Mouse (Mus musculus): ENCODE data around the gene Cdca7l.

Gene Cdca7l

DNA sequence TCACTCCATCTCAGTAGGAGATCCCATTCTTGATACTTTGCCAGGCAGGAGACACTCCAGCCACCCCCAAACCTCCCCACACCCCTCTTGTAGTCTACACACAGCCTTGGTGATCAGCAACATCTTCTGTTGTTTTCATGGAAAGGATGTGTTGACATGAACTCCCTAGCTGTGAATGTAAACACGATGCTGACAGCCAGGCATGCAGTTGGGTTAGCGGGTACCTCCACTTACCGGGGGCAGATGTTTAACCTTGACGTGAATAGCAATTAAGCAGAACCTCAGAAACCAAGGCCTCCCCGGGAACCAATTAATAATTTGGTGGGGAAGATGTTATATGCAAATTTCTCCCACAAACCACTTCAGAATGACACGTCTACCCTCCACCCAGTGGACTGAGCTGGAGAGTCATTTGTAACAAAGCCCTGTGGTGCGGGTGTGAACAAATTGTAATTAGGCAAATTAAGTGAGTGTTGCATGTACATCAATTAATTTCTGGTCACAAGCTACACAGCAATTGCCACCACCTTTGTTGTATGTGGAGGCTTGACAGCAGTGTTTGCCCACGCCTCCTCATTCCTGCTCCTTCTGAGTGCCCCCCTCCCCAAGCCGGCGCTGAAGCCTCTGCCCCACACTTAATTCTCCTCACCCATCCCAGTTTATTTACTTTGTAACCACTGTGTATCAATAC lies 5.4 kb downstream of the Cdca7l start:
- DNase-seq (ENCODE audit: low read depth, low spot score): no peak

DNA sequence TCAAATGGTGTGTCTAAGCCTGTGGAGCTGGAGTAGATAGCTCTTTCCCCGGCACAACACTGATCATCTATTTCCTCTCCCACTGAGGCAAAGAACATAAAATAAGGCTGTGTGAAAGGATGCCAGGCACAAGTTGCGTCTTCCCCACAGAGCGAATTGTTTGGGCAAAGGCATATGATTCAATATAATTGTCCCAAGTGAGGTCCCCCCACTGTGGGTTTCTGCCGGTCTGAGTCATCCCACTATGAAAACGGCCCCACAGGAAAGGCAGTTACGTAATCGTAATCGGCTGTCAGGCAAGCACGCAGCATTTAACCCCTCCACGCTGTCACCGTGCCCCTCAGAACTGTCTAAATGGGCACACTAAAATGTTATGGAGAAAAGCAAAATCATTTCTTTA lies 6.0 kb downstream of the Cdca7l start:
- no peak for DNase-seq (ENCODE audit: low read depth, low spot score)

DNA sequence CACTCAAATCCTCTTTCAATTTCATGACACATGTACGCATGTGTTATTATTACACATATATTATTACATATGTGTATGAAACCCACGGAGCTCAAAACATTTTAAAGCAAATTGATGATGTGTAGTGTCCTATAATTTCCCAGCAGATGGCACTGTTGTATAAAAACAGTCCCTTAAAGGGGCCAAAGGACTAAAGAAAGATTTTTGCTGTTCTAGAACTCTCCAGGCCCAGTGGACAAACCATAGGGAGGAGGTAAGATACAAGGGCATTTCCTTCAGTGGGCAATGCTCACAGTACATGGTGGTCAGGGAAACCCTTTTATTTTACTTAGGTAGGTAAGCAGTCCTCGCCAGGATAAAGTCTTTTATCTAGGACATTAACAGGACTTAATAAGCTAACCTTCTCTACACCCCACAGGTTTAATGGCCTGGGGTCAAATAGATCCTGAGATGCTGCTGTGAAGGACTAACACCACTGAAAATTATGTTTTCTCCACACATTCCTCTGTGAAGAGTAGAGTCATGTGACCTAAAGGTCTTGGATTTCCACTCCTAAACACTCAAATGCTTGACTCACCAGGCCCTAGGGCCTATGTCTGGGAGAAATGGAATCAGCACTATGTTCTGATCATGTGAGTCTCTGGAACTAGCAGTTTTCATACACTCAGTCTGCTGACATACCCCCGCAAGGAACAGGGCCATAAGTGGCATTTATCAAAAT lies 16.2 kb downstream of the Cdca7l start:
- DNase-seq (ENCODE audit: low read depth, low spot score): no peak

DNA sequence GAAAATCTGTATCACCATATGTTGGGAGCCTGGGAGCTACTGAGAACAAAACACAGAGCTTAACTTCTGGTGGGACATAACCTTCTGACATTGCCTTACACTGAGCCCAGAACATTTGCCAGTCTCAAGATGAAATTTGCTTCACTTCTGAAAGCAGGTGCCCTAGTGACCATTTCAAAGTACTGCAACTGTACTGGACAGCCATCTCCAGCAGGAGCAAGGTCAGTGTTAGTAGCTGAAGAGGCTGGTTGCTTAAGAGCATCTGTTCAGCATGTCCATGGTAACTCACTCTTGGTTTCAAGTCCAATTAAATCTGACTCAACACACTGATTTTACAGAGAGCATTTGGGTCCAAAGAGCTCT lies 16.8 kb downstream of the Cdca7l start:
- DNase-seq (ENCODE audit: low read depth, low spot score): no peak

DNA sequence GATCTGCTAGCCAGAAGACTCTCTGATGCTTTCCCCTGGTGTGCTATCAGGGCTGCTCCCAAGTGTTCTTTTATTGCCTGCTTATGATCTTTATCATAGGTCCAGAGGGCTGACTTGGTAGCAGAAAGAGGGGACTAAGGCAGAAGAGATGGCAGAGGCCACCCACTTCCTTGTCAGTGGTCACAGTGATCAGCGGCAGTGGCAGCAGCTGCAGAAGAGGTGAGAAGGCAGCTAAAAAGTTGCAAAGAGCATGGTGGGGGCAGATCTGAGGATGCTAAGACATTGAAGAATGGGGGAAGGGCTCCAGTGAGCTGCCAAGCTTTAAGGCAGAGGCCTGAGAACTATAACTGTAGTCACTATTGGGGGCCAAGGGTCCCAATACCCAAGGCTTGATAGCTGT lies 17.3 kb downstream of the Cdca7l start:
- DNase-seq (ENCODE audit: low read depth, low spot score): no peak

DNA sequence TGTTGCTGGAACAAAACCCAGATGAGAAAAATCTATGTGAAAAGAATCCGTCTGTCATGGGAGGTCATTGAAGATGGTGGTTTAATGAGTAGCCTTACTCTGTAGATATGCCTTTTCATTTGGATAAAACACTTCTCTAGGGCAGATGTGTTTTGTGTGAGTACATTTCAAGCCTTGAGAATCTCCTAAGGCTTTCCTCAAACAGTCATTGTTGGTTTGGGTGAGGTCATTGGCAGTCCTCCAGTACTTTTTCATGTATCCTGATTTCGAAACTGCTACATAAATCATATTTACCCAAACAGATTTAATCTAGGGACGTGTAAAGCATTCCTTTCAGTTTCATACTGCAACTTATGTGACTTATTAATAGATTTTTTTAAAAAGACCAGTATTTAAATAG lies 24.3 kb downstream of the Cdca7l start:
- DNase-seq (ENCODE audit: low read depth, low spot score): no peak

DNA sequence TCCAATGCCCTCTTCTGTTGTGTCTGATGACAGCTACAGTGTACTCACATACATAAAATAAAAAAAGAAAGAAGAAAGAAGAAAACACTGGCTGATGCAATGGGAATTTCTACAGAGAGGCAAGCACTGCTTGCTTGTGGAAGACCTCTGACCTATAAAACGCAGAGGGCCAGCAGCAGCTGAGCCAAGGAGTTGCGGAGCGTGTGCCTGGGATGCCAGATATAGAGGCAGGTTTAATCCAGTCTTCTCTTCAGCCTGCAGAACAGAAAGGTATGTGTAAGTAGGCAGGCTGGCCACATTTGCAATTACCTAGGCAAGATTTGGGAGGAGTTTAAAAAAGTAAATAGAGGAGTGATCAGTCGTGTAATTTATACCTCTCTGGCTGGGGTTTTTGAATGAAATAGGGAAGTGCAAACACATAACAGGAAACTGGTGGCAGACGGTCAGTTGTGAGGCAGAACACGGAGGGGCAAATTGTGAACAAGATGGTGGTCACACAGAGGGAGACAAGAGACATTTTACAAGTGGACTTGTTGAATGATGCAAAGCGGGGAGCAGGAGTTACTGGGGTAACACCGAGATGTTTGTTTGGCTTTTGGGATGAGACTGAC lies 27.4 kb downstream of the Cdca7l start:
- DNase-seq (ENCODE audit: low read depth, low spot score): no peak

DNA sequence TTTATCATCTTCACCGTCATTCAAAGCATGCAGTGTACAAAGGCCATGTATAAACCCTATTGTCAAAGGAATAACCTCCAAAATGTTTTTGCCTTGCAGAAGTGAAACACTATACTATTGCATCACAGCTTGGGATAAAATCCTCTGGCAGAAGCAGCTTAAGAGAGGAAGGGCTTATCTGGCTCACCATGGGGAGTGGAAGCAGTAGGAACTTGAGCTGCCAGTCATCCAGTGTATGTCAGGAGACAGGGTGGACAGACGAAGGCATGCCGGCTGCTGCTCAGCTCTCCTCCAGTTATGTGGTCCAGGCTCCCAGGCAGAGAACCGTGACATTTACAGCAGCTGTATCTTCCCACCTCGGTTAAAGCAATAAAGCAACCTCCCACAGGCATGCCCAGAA lies 28.1 kb downstream of the Cdca7l start:
- no peak for DNase-seq (ENCODE audit: low read depth, low spot score)

DNA sequence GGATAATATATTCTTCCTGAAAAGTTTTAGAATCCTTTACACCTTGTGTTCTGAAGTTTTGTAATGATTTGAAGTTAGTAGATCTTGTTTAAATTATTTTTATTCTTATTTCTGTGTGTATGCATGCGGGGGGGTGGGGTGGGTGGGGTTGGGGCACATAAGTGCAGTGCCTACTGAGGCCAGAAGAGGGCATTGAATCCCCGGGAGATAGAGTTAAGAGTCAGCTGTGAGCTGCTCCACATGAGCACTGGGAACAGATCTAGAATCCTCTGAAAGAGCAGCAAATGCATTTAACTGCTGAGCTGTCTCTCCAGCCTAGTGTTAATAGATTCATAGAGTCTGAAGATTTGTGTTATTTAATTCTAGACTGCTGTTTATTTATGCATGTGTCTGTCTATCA lies 30.6 kb downstream of the Cdca7l start:
- DNase-seq (ENCODE audit: low read depth, low spot score): no peak

DNA sequence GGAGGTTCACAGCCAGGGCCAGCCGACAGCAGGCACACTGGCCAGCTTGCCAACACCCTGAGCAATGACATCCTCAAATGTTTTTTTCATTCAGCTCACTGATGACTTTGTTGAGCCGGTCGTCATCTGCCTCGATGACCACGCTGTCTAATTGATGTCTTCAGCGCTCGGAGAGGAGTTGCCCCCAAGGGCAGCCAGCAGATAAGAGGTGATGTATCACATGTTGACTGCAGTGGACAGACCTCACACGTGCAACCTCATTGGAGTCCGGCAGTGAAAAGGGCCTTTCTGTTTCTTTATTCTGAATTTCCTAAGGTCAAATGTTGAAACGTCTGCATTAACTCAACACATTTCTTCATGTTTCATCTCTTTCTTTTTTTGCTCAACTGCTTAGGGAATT lies 31.3 kb downstream of the Cdca7l start:
- DNase-seq (ENCODE audit: low read depth, low spot score): no peak

DNA sequence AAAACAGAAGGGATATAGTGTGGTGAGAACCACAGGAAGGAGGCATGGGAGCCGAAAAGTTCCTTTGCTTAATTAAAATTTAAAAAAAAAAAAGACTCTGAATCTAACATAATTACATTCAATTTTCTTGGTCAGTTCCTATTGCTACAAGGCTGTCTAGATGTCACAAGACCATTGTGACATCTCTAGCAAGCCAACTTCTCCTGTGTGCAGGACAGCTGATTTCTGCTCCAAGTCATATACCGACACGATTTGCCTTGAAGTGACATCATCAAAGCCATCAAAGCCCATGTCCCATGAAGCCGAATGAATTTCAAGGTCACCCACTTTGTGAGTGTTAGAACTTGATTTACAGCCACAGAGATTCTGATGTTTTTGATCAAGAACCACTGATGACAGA lies 33.3 kb downstream of the Cdca7l start:
- DNase-seq (ENCODE audit: low read depth, low spot score): no peak

DNA sequence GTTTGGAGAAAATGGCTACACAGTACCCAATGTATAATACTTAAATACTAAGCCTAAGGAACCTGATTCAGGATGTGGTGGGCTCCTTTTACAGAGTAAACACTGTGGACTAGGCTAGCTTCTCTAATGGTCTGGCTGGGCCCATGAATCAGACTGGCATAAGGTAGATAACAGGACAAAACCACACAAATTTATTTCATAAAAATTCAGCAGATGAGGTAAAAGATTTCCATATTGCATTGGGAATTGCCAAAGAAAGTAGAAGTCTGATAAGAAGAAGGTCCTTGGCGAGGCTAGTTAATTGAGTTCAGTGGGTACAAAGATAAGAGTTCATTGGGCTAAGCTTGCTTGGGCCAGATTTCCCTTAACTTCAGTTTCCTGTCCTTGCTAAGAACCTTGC lies 36.6 kb downstream of the Cdca7l start:
- DNase-seq (ENCODE audit: low read depth, low spot score): no peak

DNA sequence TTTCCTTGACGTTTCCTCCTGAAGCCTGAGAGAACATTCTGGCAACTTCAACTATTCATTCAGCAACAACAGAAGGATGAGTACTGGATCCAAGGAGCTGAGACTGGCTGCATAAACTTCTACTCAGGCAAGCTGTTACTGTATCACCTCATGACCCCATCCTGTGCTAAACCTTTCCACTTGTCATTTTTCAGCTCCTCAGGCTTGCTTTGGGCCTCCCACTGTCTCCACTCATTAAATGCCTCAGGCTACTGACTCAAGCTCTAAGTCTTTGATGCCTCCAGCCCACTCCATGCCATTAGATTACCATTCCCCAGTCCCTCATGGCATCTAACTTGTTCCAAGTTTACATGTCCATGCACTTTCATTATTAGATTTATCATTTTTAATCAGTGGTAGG lies 38.6 kb downstream of the Cdca7l start:
- no peak for DNase-seq (ENCODE audit: low read depth, low spot score)

DNA sequence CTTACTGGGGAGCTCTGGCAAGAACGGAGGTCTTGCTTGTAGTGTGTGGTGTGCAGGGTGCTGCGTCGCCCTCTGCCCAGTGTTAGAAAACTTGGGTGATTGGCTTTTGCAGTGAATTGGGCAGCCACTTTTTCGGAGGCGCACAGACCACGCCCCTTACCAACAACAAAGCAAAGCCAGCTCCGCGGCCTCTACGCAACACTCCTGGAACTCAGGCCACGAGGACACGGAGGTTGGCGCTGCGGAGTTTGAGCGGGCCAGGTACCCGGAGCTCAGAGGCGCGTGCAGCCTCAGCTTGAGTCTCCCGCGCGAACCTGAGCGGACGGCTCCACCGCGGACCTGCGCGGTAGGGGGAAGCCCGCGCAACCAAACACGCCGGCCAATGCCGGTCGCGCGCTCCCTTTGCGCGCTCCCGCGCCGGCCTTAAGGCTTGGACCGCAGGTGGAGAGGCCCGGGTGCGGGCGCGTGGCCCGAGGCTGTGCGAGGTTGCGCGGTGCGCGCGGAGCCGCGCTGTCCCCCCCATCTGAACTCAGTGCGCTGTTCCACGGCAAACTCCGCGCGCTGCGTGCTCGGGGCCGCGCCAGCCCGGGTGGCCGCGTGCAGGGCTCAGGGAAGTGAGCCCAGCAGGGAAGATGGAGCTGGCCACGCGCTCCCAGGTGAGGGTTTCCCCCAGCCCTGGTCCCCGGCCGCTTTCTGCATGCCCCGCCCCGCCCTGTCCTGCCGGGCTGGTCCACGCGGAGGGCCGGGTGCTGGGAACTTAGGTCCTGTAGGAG lies 39.4 kb downstream of the Cdca7l start:
- DNase-seq (ENCODE audit: low read depth, low spot score): peak; percentile 16

DNA sequence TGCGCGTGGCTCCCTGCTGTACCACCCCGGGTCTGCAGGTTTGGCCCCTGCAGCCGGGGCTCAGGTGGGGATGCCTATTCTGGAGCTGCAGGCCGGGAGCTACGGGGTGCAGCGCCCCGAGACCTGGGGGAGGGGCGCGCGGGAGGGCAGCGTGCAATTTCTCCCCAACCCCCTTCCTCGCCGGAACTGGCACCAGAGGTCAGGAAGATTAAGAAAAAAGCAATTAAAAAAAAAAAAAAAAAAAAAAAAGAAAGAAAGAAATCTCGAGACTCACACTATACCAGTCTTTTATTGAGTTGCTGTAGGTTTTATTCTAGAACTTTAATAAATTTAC lies 40.0 kb downstream of the Cdca7l start:
- no peak for DNase-seq (ENCODE audit: low read depth, low spot score)

DNA sequence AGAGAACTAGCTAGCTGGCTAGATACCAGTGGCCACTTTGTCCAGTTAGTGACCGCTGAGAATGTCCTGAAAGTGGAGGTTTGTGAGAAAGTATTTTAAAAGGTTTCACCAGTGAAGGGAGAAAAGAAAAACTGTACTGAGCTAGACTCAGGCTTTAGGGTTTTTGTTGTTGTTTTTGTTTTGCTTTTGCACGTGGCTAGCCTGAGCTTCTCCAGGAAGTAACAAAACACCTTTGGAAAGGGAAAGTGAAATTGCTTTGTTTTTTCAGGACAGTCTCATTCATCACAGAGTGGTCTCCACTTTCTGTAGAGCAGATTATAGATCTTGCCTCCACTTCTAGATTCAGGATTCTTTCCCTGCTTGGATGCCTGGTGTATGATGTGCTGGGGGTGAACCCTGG lies 40.8 kb downstream of the Cdca7l start:
- DNase-seq (ENCODE audit: low read depth, low spot score): no peak

DNA sequence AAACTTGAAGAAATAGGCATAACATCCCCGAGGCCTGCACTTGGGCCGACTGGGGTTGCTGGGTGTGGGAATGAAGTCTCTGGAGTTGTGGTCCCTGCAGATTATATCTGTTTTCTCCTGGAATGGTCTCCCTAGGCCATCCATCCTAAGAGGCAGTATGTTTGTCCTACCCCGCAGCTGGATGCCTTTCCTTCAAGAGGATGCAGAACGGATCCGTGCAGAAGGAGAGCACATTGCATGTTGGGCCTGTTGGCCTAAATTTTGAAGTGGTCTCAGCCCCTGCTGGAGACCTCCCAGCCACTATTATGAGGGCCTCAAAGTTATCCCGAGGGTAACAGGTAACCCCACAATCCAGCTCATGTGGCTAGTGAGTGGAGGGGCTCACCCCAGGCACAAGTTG lies 44.5 kb downstream of the Cdca7l start:
- no peak for DNase-seq (ENCODE audit: low read depth, low spot score)

DNA sequence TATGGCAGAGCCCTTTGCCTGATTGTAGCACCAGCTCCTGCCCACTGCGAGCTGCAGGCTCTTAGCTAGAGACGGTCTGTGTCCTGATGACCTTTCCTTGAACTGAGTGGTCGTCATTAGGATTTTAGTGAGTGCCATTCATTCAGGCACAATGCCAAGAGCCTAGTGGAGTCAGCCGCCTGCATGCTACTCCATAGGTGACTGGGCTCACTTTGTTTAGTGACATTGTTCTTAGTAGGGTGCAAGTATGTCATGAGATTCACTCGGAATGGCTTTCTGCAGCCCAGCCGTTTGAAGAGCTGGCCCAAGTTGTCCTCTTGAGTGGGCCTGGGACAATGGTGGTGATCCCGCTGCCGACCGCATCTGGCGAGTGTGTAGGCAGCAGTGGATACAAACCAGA lies 46.4 kb downstream of the Cdca7l start:
- DNase-seq (ENCODE audit: low read depth, low spot score): no peak

DNA sequence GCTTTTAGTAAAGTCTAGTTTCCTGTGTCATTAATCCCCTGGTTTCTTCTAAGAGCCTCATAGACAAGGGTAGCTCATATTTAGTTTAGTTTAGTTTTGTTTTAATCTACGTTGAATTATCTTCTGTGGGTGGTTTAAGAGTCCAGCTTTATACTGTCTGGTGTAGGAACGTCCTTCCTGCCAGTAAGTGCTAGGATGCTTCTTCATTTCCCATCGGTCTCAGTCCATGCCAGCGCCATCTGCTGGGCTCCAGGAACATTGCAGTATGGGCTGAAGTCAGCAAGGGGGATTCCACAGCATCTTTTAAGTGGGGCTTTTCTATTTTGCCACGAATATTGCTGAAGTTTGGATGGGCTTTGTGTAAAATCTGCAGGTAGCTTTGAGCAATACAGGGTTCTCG lies 49.2 kb downstream of the Cdca7l start:
- DNase-seq (ENCODE audit: low read depth, low spot score): no peak

DNA sequence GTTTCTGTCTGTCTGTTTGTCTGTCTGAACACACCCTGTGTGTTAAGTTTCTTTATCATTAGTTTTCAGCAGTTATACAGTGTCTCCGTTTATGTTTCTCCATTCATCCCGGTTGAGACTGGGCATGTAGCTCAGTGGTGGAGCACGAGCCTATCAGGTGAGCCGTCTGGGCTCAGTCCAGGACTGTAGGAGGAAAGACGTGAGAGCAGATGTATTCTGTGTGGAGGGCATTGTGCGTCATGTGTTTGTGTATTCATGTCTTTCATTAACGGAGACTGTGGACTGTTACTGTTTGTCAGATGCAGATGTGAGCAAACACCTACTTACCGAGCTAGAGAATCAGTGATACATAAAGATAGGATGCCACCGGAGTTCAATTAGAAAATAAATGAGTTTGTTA lies 52.9 kb downstream of the Cdca7l start:
- no peak for DNase-seq (ENCODE audit: low read depth, low spot score)

DNA sequence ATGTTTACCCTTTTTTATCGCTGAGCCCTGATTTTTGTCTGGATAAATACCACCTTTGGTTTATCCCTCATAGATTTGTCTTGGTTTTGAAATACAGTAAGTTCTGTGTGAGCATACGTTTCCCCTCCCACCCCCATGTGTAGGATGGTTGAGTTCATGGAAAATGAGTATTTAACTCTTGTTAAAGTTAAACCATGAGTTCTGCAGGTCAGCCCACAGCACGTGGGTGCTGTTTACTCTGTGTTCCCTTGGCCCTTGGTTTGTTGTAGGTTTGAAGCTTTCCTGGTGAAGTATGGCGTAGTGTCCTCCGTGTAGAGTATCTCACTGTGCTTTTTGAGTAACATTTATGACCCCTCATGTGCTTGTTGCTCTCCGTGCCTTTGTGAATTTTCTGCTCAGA lies 53.8 kb downstream of the Cdca7l start:
- no peak for DNase-seq (ENCODE audit: low read depth, low spot score)

DNA sequence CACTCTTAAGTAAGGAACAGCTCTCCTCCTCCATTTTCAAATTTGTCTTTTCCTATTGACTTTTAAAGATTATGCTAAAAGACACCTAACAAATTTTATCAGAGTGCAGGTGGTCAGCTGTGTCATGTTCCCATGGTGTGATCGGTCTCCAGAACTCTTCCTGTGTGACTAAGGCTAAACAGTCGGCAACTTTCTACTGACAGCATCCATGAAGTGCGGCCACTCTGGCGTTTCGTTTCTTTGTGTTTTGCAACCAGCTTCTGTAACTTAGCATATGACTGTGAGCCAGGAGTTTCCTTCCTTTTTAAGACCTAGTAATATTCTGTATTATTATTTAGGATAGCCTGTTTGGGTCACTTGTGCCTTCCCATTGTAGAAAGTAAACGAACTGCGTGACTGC lies 56.8 kb downstream of the Cdca7l start:
- no peak for DNase-seq (ENCODE audit: low read depth, low spot score)

DNA sequence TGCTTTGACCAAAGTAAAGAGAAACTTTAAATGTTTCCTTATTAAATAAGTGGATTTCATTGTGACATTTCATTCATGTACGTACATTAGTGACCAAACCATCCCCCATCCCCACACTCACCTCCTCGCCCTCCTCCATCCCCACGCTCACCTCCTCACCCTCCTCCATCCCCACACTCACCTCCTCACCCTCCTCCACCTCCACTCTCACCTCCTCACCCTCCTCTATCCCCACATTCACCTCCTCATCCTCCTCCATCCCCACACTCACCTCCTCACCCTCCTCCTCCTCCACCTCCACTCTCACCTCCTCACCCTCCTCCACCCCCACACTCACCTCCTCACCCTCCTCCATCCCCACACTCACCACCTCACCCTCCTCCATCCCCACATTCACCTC lies 57.2 kb downstream of the Cdca7l start:
- no peak for DNase-seq (ENCODE audit: low read depth, low spot score)

Data from brain, embryonic 18.5 days (tissue).